Mouse (Mus musculus) lung, postnatal 0 days (tissue): ENCODE data around the gene Gtf2e1.

Experiments used
- CTCF ChIP-seq: IDR thresholded peaks from 2 replicates; pipeline ENCODE4 v1.5.1; 2016; ENCODE audit warnings: antibody characterized with exemption, mild to moderate bottlenecking
- EP300 ChIP-seq: IDR thresholded peaks from 2 replicates; pipeline ENCODE4 v1.6.1; 2016; ENCODE audit warnings: antibody characterized with exemption, mild to moderate bottlenecking, control low read depth

DNA sequence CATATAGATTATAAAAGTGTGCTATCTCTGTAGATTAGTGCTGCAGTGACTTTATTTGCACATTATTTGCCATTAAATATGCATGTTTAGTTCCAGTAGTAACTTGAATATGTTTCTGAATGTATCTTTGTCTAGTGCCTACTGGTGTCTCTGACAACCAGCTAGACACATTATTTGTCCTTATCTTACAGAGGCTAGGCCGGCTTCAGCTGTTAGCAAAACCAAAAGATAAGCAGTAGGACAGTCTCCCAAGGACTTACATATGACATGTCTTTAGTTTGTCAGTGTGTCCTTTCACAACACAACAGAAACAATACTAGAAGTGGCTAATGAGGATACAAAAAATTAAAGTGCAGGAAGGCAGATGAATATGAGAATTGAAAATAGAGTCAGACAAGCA is 25.5 kb upstream of the Gtf2e1 start:
- TF ChIP-seq CTCF (no peak), EP300 (no peak)
